Mouse (Mus musculus) induced T-regulatory cell, adult 2 months (primary cell): Measurements from ENCODE around the gene Cenpm.

Experiments
- DNase-seq: peaks from one replicate; pipeline ENCODE4 v3.0.0-alpha.2; 2012; ENCODE audit warnings: low read depth

The Cenpm gene

GRCm38 (mm10) chr15:82192617-82193016 lies 51.9 kb downstream of the Cenpm start:
- no peak for DNase-seq

- DNase-seq: peak; percentile 85
Observed at GRCm38 (mm10) chr15:82188481-82189240, 55.9 kb downstream of the Cenpm start.

- DNase-seq: peak; percentile 70
Observed at GRCm38 (mm10) chr15:82187924-82188323, 56.6 kb downstream of the Cenpm start.

GRCm38 (mm10) chr15:82187401-82187800 lies 57.1 kb downstream of the Cenpm start:
- no peak for DNase-seq

GRCm38 (mm10) chr15:82186931-82187330 lies 57.6 kb downstream of the Cenpm start:
- peak; percentile 83 for DNase-seq

- DNase-seq: no peak
Observed at GRCm38 (mm10) chr15:82186131-82186530, 58.4 kb downstream of the Cenpm start.

- DNase-seq: no peak
Observed at GRCm38 (mm10) chr15:82185062-82185783, 59.3 kb downstream of the Cenpm start.

GRCm38 (mm10) chr15:82184656-82185055 lies 59.9 kb downstream of the Cenpm start:
- no peak for DNase-seq

GRCm38 (mm10) chr15:82184183-82184582 lies 60.4 kb downstream of the Cenpm start:
- DNase-seq: no peak
